Mouse (Mus musculus) lung, postnatal 25 days (tissue): ENCODE data around the gene Hist1h1b.
A peak's percentile ranks its signal among the peaks of the same experiment; 100 is the strongest.
"Not testable (repeated sequence)": the region's sequence is repeated elsewhere in the genome, so short reads cannot be mapped to it uniquely, and the experiment has no call there.

Experiments
- DNase-seq: peaks from one replicate; pipeline ENCODE4 v3.0.0; 2022; ENCODE audit warnings: low spot score

The Hist1h1b gene

GRCm38 (mm10) chr13:21779767-21780731 lies at the start of gene Hist1h1b:
TSS of gene Hist1h1b (minus strand) at chr13:21780625.
- peak; percentile 34 for DNase-seq

- no peak for DNase-seq
Observed at GRCm38 (mm10) chr13:21828511-21828910, 48.1 kb upstream of the Hist1h1b start.

- not testable (repeated sequence) for DNase-seq
Observed at GRCm38 (mm10) chr13:21820082-21820890, 39.9 kb upstream of the Hist1h1b start.

- not testable (repeated sequence) for DNase-seq
Observed at GRCm38 (mm10) chr13:21812092-21812491, 31.7 kb upstream of the Hist1h1b start.

GRCm38 (mm10) chr13:21811539-21811938 lies 31.1 kb upstream of the Hist1h1b start, which contains the start of gene Hist1h4m:
TSS of gene Hist1h4m (plus strand) at chr13:21811746.
- peak; percentile 53 for DNase-seq

GRCm38 (mm10) chr13:21811074-21811473 lies 30.6 kb upstream of the Hist1h1b start:
- DNase-seq: not testable (repeated sequence)

GRCm38 (mm10) chr13:21810073-21810472 lies 29.6 kb upstream of the Hist1h1b start, which contains the start of the genes Hist1h2bq and Hist1h2ao:
TSS of gene Hist1h2bq (minus strand) at chr13:21810197.
TSS of gene Hist1h2ao (plus strand) at chr13:21810465.
- not testable (repeated sequence) for DNase-seq

GRCm38 (mm10) chr13:21803058-21803457 lies 22.6 kb upstream of the Hist1h1b start:
- DNase-seq: not testable (repeated sequence)

- not testable (repeated sequence) for DNase-seq
Observed at GRCm38 (mm10) chr13:21797163-21797562, 16.7 kb upstream of the Hist1h1b start.

- DNase-seq: no peak
Observed at GRCm38 (mm10) chr13:21795584-21795983, 15.2 kb upstream of the Hist1h1b start.

GRCm38 (mm10) chr13:21790601-21791283 lies 10.3 kb upstream of the Hist1h1b start:
- no peak for DNase-seq

- no peak for DNase-seq
Observed at GRCm38 (mm10) chr13:21789925-21790324, 9.5 kb upstream of the Hist1h1b start.

GRCm38 (mm10) chr13:21787760-21788593 lies 7.6 kb upstream of the Hist1h1b start:
- no peak for DNase-seq

GRCm38 (mm10) chr13:21786899-21787629 lies 6.6 kb upstream of the Hist1h1b start, which contains the start of the genes Hist1h2an and Hist1h2bp:
TSS of gene Hist1h2an (minus strand) at chr13:21787218.
TSS of gene Hist1h2bp (plus strand) at chr13:21787461.
- DNase-seq: peak; percentile 96

- no peak for DNase-seq
Observed at GRCm38 (mm10) chr13:21786189-21786898, 5.9 kb upstream of the Hist1h1b start.

- DNase-seq: no peak
Observed at GRCm38 (mm10) chr13:21784311-21784710, 3.9 kb upstream of the Hist1h1b start.

GRCm38 (mm10) chr13:21783734-21784161 lies 3.3 kb upstream of the Hist1h1b start:
- peak; percentile 11 for DNase-seq

- DNase-seq: peak; percentile 85
Observed at GRCm38 (mm10) chr13:21783255-21783617, 2.8 kb upstream of the Hist1h1b start, which contains the start of gene Hist1h3i. TSS of gene Hist1h3i (minus strand) at chr13:21783370.
